26 mouse cellular contexts compared by ENCODE assay signal in genomic region chr11:98493394-98493793, GRCm38 (mm10). TPM values are rescaled to one million over a fixed set of nuclear protein-coding genes. Genes with fewer than 3 reads are reported as not detected.
DNase-seq lines count a peak whose midpoint lies in the region; ATAC-seq and TF ChIP-seq lines count a peak whose summit lies in the region.
"Had no signal": no experiment of that assay in that cellular context is flagged by ENCODE, and none has a peak within 500 bp of the region (broad histone marks: within the 10 kb centered on the region; RNA-seq: fewer than 3 reads in every experiment).

No protein-coding gene starts in this region.

- no peak for TF ChIP-seq EP300 in liver, postnatal 0 days (IDR thresholded peaks at IDR 0.05; ENCODE audit: low read depth)

- H3K4me1 ChIP-seq in liver, postnatal 0 days (ENCODE audit: insufficient read depth) = peaks cover 2% of the 10 kb centered on the region; the same call in 1 of the 2 replicates
- H3K4me1 ChIP-seq in liver, embryonic 11.5 days (replicated peaks; ENCODE audit: control insufficient read depth, insufficient read depth, low read length) = no peaks in the 10 kb centered on the region
- H3K4me1 ChIP-seq in forebrain, embryonic 14.5 days (ENCODE audit: control insufficient read depth, insufficient read depth, low read length) = peaks cover 9% of the 10 kb centered on the region

- no peak overlapping the region for H3K9ac ChIP-seq in liver, postnatal 0 days (replicated peaks)
- H3K9ac ChIP-seq in liver, embryonic 11.5 days (ENCODE audit: low read depth, low read length) = no peak overlapping the region
- H3K9ac ChIP-seq in forebrain, embryonic 14.5 days (ENCODE audit: low read length) = no peak overlapping the region
- H3K9ac ChIP-seq: embryonic facial prominence, embryonic 15.5 days; limb, embryonic 12.5 days; liver, embryonic 14.5 days had no signal

- H3K4me2 ChIP-seq in liver, postnatal 0 days (ENCODE audit: low read depth, low read length) = no peak overlapping the region
- H3K4me2 ChIP-seq in liver, embryonic 11.5 days = no peak overlapping the region
- no peak overlapping the region for H3K4me2 ChIP-seq in forebrain, embryonic 14.5 days (ENCODE audit: low read length)
- H3K4me2 ChIP-seq: embryonic facial prominence, embryonic 15.5 days; limb, embryonic 12.5 days had no signal

- H3K9me3 ChIP-seq in liver, postnatal 0 days (ENCODE audit: low read length) = no peaks in the 10 kb centered on the region
- H3K9me3 ChIP-seq in liver, embryonic 11.5 days (ENCODE audit: control insufficient read depth, low read length) = no peaks in the 10 kb centered on the region
- no peaks in the 10 kb centered on the region for H3K9me3 ChIP-seq in forebrain, embryonic 14.5 days (replicated peaks; ENCODE audit: control insufficient read depth, low read length)
- H3K9me3 ChIP-seq: embryonic facial prominence, embryonic 15.5 days; forebrain, embryonic 10.5 days; heart, embryonic 10.5 days; limb, embryonic 12.5 days; megakaryocyte, embryonic 14.5 days had no signal

- intact Hi-C loops in heart, postnatal 36 days (cut with DNase I) = no loop called here

- no peaks in the 10 kb centered on the region for H3K27me3 ChIP-seq in liver, postnatal 0 days (ENCODE audit: insufficient read depth, low read length)
- H3K27me3 ChIP-seq in liver, embryonic 11.5 days (replicated peaks; ENCODE audit: control insufficient read depth, insufficient read depth, low read length) = no peaks in the 10 kb centered on the region; the same call in 1 of the 2 replicates
- 0 out of 2 replicates have a peak, but pooled peaks cover 7% of the 10 kb centered on the region for H3K27me3 ChIP-seq in forebrain, embryonic 14.5 days (replicated peaks; ENCODE audit: control insufficient read depth, insufficient read depth, low read length)

- no peak for TF ChIP-seq CTCF in liver, postnatal 0 days (IDR thresholded peaks at IDR 0.05; ENCODE audit: low read depth)

- peak overlapping the region; percentile 50 for H3K27ac ChIP-seq in liver, postnatal 0 days (ENCODE audit: low read depth)
- no peak overlapping the region for H3K27ac ChIP-seq in liver, embryonic 11.5 days (ENCODE audit: low read depth, low read length)
- H3K27ac ChIP-seq in forebrain, embryonic 14.5 days (ENCODE audit: low read depth, low read length) = no peak overlapping the region
- H3K27ac ChIP-seq: embryonic facial prominence, embryonic 15.5 days; forebrain, embryonic 10.5 days; heart, embryonic 10.5 days; left cerebral cortex, adult 2 months; limb, embryonic 12.5 days; liver, embryonic 14.5 days had no signal

- no peaks in the 10 kb centered on the region for H3K36me3 ChIP-seq in liver, postnatal 0 days (replicated peaks; ENCODE audit: insufficient read depth, low read length)
- H3K36me3 ChIP-seq in liver, embryonic 11.5 days (ENCODE audit: control insufficient read depth, insufficient read depth, low read length) = no peaks in the 10 kb centered on the region
- H3K36me3 ChIP-seq in forebrain, embryonic 14.5 days (ENCODE audit: control insufficient read depth, insufficient read depth, low read length) = no peaks in the 10 kb centered on the region
- H3K36me3 ChIP-seq: embryonic facial prominence, embryonic 15.5 days; forebrain, embryonic 10.5 days; heart, embryonic 10.5 days; limb, embryonic 12.5 days had no signal

- peak; percentile 68 for DNase-seq in heart, adult 11 months
- no peak for DNase-seq in heart, postnatal 36 days
- DNase-seq in liver, postnatal 0 days = no peak
- DNase-seq in liver, embryonic 11.5 days (ENCODE audit: low spot score) = no peak
- peak; percentile 40 for DNase-seq in thymus, postnatal 14 days
- no peak for DNase-seq in thymus, postnatal 0 days (ENCODE audit: low spot score)
- no peak for DNase-seq in forebrain, embryonic 14.5 days (ENCODE audit: low spot score)
- DNase-seq: adrenal gland, postnatal 25 days; cerebellum, adult 18-20 months; cerebellum, postnatal 25 days; layer of hippocampus, adult 9-11 months; lung, postnatal 14 days; midbrain, embryonic 14.5 days had no signal

- H3K4me3 ChIP-seq in liver, postnatal 0 days (ENCODE audit: low read depth, low read length) = no peak overlapping the region
- no peak overlapping the region for H3K4me3 ChIP-seq in liver, embryonic 11.5 days (ENCODE audit: low read depth, low read length)
- H3K4me3 ChIP-seq in forebrain, embryonic 14.5 days (ENCODE audit: low read depth, low read length) = no peak overlapping the region
- H3K4me3 ChIP-seq: embryonic facial prominence, embryonic 15.5 days; forebrain, embryonic 10.5 days; heart, embryonic 10.5 days; left cerebral cortex, adult 2 months; limb, embryonic 12.5 days had no signal

- 60% methylated on average over 9 of the region's 9 CpGs for WGBS in liver, postnatal 0 days (ENCODE audit: insufficient replicate concordance)
- 72% methylated on average over 9 of the region's 9 CpGs for WGBS in liver, embryonic 11.5 days
- WGBS in forebrain, embryonic 14.5 days = 69% methylated on average over 9 of the region's 9 CpGs

- no peak for ATAC-seq in liver, postnatal 0 days
- no peak for ATAC-seq in liver, embryonic 11.5 days (replicated peaks; ENCODE audit: low FRiP score)
- ATAC-seq in forebrain, embryonic 14.5 days = no peak
- ATAC-seq: hindbrain, embryonic 16.5 days; intestine, embryonic 16.5 days had no signal

RNA-seq across cellular contexts. Expression of gene Grb7, which starts 47.2 kb away (rescaled TPM):
- total RNA-seq in heart, postnatal 36 days (2021) = under 1 TPM; 0.14 to 0.31 TPM
- polyA plus RNA-seq in liver, postnatal 0 days (2015; fragmentation: Nextera tagmentation; extraction: Ambion mirVana) = 31.4 and 37.2 TPM in 2 replicates
- 33.2 and 34.1 TPM in 2 replicates for polyA plus RNA-seq in liver, embryonic 11.5 days (2014; fragmentation: Nextera tagmentation; extraction: Ambion mirVana)
- polyA plus RNA-seq in thymus, postnatal 0 days (2015; fragmentation: Nextera tagmentation; extraction: Ambion mirVana) = 3.7 and 4.5 TPM in 2 replicates
- 0.38 and 0.41 TPM in 2 replicates for polyA plus RNA-seq in forebrain, embryonic 14.5 days (2014; fragmentation: Nextera tagmentation; extraction: Ambion mirVana)
- total RNA-seq: adrenal gland, postnatal 25 days; heart, postnatal 25 days had no signal

RNA-seq across cellular contexts. Expression of gene Ikzf3, which starts 52.4 kb away (rescaled TPM):
- total RNA-seq in heart, postnatal 36 days (2021) = under 1 TPM; 0.44 to 0.84 TPM
- polyA plus RNA-seq in liver, postnatal 0 days (2015; fragmentation: Nextera tagmentation; extraction: Ambion mirVana) = 1.2 and 1.3 TPM in 2 replicates
- 0.04 and 0.32 TPM in 2 replicates for polyA plus RNA-seq in liver, embryonic 11.5 days (2014; fragmentation: Nextera tagmentation; extraction: Ambion mirVana)
- 42.6 and 59.5 TPM in 2 replicates for polyA plus RNA-seq in thymus, postnatal 0 days (2015; fragmentation: Nextera tagmentation; extraction: Ambion mirVana)
- not detected in 2 replicates for polyA plus RNA-seq in forebrain, embryonic 14.5 days (2014; fragmentation: Nextera tagmentation; extraction: Ambion mirVana)
- polyA plus RNA-seq: midbrain, embryonic 14.5 days had no signal

RNA-seq across cellular contexts. Expression of gene Mien1, which starts 54.6 kb away (rescaled TPM):
- total RNA-seq in heart, postnatal 36 days (2021) = 10 to 100 TPM; 53.0 to 66.2 TPM
- 83.8 and 89.4 TPM in 2 replicates for polyA plus RNA-seq in liver, postnatal 0 days (2015; fragmentation: Nextera tagmentation; extraction: Ambion mirVana)
- polyA plus RNA-seq in liver, embryonic 11.5 days (2014; fragmentation: Nextera tagmentation; extraction: Ambion mirVana) = 99.4 and 100 TPM in 2 replicates
- 227 and 241 TPM in 2 replicates for polyA plus RNA-seq in thymus, postnatal 0 days (2015; fragmentation: Nextera tagmentation; extraction: Ambion mirVana)
- 279 and 290 TPM in 2 replicates for polyA plus RNA-seq in forebrain, embryonic 14.5 days (2014; fragmentation: Nextera tagmentation; extraction: Ambion mirVana)

RNA-seq across cellular contexts. Expression of gene Zpbp2, which starts 57.5 kb away (rescaled TPM):
- total RNA-seq in heart, postnatal 36 days (2021) = not detected
- 0.65 and 1.1 TPM in 2 replicates for polyA plus RNA-seq in liver, postnatal 0 days (2015; fragmentation: Nextera tagmentation; extraction: Ambion mirVana)
- 0.40 and 0.42 TPM in 2 replicates for polyA plus RNA-seq in liver, embryonic 11.5 days (2014; fragmentation: Nextera tagmentation; extraction: Ambion mirVana)
- polyA plus RNA-seq in thymus, postnatal 0 days (2015; fragmentation: Nextera tagmentation; extraction: Ambion mirVana) = 2.3 and 2.4 TPM in 2 replicates
- polyA plus RNA-seq in forebrain, embryonic 14.5 days (2014; fragmentation: Nextera tagmentation; extraction: Ambion mirVana) = not detected in 2 replicates
- total RNA-seq: gastrocnemius, adult 18-20 months; gastrocnemius, postnatal 4 days; heart, postnatal 25 days; left cerebral cortex, adult 2 months had no signal
- polyA plus RNA-seq: limb, embryonic 12.5 days; midbrain, embryonic 14.5 days; stomach, embryonic 14.5 days had no signal

Comparison
In these comparisons a context has a peak if more than half of its experiments do, and no peak if none do; other contexts are left out.
1. DNase-seq: peak in heart, adult 11 months (single experiment) and thymus, postnatal 14 days (single experiment); none in heart, postnatal 36 days (0 of 2), liver, postnatal 0 days (single experiment), liver, embryonic 11.5 days (single experiment), thymus, postnatal 0 days (single experiment) and forebrain, embryonic 14.5 days (single experiment).
2. RNA of gene Ikzf3, which starts 52.4 kb away (polyA plus RNA-seq): 42.6 to 59.5 TPM in thymus, postnatal 0 days; 1.2 to 1.3 TPM in liver, postnatal 0 days, not detected in forebrain, embryonic 14.5 days and 0.04 to 0.32 TPM in liver, embryonic 11.5 days; every median in the first group is over 10 times any median in the second.